Mouse (Mus musculus): ENCODE measurements around the gene Bbs2.
A peak's percentile ranks its signal among the peaks of the same experiment; 100 is the strongest.
"Not testable (repeated sequence)": the region's sequence is repeated elsewhere in the genome, so short reads cannot be mapped to it uniquely, and the experiment has no call there.

Bbs2 gene

DNA sequence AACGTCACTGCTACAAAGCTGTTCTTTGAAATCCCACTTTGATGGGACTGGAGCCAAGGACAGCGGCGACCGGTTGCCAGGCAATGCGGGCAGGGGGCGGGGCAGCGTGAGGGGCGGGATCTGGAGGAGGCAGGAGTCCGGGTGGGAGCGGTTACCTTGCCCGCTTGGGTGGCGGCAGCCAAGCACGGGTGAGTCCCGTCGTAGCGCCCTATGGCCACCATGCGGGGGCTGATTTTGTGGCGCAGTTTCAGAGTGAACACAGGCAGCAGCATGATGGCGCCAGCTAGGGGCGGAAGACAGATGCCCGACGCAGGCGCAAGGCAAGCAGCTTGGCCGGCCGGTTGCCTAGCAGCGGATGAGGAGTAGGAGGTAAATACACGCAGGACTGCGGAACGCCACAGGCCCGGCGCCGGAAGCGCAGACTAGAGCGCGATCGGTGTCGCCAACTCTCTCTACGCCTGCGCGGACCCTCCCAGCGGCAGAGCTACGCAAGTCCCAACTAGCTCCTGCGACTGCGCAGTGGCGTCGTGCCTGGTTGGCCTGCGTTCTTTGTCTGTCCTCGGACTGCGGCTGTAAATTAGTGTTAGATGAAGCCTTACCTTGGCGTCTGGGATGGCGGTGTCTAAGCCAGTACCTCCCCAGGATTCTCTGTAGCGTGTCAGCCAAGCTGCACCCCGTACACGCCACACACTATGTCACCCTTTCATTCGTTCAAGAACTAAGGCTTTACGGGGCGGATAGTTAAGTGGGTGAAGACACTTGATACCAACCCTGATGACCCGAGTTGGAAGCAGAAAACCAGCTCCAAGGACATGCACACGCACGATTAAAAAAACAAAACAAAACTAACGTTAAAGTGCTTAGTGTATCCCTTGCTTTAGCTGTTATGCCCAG lies at the start of gene Bbs2:
Bbs2 (minus strand) TSS at position 848 of the 894 bp plus-strand sequence.
- peak; percentile 95 to 99 for DNase-seq (ENCODE audit: low spot score in 2 of 2)

DNA sequence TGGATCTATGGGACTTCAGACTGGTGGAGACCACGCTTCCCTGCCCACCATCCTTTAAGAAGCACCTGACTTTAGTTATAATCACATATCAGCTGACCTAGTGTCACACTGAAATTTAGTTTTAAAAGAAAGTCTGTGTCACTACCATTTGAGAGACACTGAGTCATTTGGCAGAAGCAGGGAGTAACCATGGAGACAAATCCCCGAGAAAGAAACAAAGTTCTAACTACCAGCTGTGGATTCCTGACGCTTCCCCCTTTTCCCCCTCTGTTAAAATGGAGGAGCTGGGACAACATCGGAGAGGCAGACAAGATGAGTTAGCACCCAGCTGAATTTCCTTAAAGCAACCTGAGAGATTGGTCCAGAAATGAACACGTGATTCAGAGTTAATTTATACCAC lies 49.5 kb upstream of the Bbs2 start:
- no peak for DNase-seq (ENCODE audit: low spot score in 2 of 2)

DNA sequence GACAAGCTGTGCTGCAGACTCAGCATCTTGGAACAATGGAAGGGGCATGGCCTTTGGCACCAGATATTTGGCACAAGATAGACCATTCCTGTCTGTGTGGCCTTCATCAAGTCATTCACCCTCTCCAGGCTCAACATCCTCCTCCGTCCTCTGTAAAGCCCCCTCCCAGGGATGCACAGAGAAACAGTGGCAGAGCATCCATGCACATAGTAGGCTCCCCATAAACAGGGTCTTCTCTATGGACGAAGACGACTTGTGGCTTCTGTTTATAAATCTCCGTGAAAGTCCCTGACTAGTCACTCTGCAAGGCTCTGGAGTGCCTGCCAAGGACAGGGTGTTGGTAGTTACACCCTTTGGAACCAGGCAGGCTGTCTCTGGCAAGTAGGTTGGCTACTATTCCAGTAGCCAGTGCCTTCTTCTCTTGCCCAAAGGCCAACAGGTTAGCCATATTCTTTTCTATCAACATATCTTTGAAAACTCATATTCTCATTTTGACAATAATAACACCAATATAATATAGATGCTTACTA lies 41.6 kb upstream of the Bbs2 start:
- no peak for DNase-seq (ENCODE audit: low spot score in 2 of 2)

DNA sequence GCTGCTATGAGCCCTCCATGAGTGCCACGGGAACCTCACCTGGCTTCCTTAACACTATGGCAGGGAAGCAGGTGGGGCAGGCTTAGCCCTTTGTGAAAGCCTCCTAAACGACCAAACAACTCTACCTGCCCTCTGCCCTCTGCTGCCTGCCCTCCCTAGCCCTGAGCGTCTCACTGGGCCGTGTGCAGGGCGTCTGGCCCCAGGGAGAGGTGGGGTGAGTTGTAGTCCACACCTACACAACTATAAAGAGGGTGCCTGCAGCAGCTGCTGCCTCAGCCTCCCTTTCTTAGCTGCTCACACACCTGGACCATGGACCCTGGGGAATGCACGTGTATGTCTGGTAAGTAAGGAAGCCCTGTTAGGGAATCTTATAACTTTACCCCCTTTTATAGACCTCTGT lies 38.2 kb upstream of the Bbs2 start, which contains the start of gene Mt4:
Mt4 (plus strand) TSS at position 265 of the 400 bp plus-strand sequence.
- no peak for DNase-seq (ENCODE audit: low spot score in 2 of 2)

DNA sequence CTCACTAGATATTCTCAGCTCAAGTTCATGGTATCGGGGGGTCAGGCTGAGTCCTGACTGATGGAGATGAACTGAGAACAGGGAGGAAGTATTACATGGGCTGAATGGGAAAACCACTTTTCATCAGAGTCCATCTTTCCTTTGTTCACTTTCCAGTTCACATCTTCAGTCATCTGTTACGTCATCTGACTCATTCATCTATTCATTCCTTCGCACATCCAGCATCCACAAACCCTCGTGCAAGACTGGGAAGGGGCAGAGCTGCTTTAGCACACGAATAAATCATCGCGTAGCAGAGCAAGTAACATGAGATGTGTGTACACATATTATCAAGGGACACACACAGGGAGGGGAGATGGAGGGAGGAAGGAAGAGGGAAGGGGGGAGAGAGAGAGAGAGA lies 37.5 kb upstream of the Bbs2 start:
- DNase-seq (ENCODE audit: low spot score in 2 of 2) = no peak

DNA sequence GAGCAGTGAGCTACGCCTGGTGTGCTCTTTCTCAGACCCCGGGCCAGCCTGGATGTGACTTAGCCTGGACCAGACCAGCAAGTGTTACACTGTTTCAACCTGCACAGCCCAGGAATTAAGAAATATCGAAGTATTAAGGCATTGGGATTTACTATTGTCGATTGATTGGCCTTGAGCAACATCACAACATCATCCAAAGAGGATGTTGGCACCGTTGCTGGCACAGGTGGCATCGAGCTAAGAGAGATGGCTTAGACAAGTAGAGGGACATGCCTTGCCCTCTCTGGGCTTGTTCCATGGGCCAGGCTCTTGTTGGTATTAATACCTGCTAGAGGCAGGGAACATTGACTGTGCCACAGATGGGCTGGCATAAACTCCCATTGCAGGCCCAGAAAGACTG lies 36.8 kb upstream of the Bbs2 start:
- DNase-seq (ENCODE audit: low spot score in 2 of 2) = no peak

DNA sequence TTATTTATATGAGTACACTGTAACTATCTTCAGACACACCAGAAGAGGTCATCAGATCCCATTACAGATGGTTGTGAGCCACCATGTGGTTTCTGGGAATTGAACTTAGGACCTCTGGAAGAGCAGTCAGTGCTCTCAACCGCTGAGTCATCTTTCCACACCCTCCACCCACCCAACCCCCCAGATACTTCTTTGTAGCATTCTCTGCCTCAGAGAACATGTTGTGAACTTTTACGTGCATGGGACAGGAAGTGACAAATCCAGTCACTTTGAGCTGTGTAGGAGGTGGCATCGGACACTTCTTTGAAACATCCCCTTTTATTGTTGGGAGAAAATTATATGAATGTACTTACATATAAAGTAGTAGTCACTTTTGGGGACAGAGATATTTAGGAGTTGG lies 35.9 kb upstream of the Bbs2 start:
- DNase-seq (ENCODE audit: low spot score in 2 of 2) = not testable (repeated sequence)

DNA sequence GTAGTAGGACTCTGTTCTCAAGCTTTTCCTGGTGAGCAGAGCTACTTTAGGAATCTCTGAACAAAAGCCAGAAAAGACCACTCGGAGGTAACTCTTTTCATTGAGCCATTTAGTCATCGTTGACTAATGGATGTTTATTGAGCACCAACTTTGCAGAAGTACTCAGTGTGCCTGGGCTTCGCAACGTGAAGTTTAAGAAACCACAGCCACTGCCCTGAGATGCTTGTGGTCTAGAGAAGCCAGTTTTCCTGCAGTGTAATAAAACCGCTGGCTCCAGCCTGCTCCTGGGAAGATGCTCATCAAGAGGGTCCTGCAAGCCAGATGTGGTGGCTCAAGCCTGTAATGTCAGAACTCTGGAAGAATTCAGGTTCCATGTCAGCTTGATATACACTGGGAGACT lies 33.4 kb upstream of the Bbs2 start:
- DNase-seq (ENCODE audit: low spot score in 2 of 2) = no peak

DNA sequence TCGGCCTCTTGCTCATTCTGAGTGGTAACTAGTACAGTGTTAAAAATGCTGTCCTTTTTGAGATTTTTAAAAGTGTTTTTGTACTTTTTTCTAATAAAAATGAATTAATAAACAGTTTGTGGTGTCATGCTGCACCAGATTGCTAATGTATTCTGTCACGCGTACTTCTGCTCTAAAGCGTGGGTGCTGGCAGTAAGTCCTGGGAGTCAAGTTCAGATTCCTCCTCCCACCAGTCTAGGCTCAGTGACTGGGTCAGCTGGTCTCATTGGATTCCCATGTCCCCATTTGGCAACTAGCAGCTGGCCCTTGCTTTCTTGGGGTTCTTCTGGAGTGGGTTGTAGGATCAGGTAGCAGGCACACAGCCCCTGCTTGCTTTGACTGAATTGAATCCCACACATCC lies 31.4 kb upstream of the Bbs2 start:
- DNase-seq (ENCODE audit: low spot score in 2 of 2) = no peak

DNA sequence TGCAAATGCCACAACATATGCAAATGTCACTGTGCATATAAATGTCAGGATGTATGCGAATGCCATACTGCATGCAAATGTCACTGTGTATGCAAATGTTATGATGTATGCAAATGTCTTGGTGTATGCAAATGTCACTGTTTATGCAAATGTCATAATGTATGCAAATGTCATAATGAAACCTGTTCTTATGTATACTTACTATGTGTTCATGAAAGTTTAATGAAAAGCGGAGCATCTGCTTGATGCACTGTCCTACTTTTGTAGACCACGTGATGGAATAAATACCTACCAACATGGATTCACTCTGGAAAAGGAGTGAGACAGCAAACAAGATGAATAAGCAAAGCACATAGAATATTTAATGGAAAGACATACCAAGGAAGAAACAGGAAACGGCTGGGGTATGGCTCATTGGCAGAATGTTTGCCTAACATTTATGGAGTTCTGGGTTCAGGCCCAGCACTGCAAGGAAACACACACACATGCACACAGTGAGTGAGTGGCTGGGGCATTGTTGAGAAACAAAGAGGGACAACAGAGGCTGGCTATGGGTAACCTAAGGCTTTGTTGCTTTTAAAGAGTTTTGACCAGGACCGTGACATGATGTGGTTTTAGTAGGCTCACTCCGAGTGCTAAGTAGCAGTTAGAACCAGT lies 30.5 kb upstream of the Bbs2 start:
- DNase-seq (ENCODE audit: low spot score in 2 of 2) = no peak

DNA sequence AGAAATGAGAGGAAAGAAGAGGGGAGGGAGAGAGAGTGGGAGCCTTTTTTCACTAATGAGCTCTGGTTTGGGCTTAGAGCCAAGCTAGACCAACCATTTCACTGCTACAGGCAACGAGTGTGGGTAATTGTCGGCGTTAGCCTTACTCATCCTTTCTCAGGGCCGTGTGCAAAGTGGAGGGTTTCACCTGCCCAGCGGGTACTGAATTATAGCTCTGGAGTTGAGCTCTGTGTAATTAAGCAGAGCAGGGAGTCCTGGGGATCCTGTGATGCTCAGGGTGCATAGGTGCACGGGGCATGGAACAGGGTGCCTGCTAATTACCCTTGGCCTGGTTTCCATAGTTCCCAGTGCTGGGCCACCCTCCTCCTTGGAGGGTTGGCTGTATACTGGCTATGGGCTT lies 29.0 kb upstream of the Bbs2 start:
- no peak for DNase-seq (ENCODE audit: low spot score in 2 of 2)

DNA sequence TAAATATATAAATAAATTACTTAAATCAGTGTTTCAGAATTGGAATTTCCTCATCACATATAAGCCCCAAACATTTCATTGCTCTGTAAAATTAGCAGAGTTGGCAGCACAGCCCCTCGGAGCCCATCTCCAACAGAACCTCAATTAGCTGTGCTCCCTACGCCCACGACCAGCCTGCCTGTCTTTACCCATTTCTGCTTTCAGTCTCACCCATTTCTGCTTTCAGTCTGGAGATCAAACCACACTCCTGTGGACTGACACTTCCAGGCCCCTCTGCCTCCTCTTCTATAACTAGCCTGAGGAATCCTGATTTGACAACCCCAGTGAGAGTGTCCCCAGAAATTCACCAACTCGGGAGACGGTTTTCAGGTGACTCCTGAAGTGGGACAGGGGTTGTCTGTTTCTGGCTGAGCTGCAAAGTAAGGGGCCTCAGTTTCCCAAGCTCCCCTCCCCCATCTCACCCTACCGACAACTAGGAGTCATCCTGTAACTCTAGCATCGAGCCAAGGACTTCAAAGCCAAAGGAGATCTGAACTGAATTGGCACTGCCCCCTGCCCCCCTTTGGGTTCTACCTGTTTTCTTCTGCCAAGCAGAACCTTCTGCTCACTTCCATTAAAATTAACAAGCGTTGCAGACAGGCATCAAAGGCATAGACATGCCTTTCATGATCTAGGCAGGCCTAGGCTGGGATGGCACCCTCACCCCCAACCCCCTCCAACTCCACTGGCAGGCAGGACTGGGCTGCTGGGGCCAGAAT lies 24.2 kb upstream of the Bbs2 start:
- DNase-seq (ENCODE audit: low spot score in 2 of 2) = no peak

DNA sequence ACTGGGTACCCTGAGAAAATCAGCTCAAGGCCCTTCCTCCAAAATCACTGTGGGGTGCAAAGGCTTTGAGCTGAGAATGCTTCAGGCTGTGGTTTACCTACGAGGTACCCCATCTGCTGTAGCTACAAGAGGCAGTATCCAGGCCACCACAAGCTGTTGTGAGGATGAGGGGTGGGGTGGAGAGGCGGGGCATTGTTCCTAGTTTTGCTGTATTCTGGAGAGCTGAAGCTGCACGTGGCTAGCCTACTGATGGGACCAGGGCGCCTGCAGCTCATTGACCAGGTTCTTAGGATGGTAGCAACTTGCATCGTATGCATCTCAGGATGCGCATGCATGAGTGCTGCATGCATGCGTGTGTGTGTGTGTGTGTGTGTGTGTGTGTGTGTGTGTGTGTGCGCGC lies 22.9 kb upstream of the Bbs2 start:
- no peak for DNase-seq (ENCODE audit: low spot score in 2 of 2)

DNA sequence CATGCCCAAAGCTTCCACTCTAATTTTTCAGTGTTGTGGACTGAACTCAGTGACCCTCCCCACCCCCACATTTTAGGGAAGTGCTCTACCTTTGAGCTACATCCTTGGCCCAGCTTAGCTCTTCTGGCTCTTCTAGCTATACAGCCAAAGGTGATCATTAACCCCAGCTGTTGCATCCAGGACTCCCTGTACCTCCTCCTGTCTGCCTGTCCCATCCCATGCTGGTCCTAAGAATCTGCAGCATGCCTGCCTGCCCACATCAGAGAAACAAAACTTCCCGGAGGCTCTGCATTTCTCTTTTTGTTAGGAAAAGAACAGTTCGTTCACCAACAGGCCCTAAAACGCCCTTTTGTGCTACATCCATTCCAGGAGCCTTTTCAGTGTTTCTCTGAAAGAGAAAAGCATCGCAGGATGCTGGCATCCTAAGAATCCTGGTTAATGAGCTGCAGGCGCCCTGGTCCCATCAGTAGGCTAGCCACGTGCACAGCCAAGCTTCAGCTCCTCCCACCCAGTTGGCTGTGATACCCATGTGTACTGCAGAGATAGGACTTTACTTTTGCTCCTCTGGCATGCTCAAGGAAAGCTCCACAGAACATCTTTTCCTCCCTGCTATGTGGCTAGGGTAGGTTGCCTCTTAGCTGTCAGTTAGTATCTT lies 20.2 kb upstream of the Bbs2 start:
- DNase-seq (ENCODE audit: low spot score in 2 of 2) = no peak

DNA sequence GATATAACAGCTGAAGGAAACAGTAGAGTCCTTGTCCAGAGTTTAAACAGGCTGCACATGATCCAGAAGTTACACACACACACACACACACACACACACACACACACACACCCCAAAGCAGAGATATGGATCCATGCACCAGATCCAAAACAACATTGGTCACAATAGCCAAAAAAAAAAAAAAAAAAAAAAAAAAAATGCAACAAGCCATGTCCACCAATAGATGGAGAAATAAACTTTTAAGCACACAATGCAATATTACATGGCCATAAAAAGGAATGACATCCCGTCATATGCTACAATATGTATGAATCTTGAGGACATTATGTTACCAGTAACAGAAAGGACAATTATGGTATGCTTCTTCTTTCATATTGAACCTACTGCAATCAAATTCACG lies 15.2 kb upstream of the Bbs2 start:
- no peak for DNase-seq (ENCODE audit: low spot score in 2 of 2)

DNA sequence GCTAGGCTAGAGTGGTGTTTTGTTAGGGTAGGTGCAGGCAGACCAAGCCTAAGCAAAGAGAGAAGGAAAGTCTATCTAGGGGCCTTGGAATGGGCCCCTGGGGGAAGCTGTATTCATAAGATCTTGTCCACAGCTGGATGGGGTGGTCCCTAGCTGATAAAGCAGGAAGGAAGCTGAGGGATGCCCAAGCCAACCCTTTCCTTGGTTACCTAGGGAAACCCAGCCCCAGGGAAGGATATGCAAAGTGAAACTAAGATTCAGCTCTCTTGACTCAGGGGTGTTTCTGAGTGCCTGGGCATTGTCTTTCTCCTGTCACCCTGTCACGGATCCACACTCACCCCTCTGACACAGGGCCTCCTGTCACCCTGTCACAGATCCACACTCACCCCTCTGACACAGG lies 14.7 kb upstream of the Bbs2 start:
- no peak for DNase-seq (ENCODE audit: low spot score in 2 of 2)

DNA sequence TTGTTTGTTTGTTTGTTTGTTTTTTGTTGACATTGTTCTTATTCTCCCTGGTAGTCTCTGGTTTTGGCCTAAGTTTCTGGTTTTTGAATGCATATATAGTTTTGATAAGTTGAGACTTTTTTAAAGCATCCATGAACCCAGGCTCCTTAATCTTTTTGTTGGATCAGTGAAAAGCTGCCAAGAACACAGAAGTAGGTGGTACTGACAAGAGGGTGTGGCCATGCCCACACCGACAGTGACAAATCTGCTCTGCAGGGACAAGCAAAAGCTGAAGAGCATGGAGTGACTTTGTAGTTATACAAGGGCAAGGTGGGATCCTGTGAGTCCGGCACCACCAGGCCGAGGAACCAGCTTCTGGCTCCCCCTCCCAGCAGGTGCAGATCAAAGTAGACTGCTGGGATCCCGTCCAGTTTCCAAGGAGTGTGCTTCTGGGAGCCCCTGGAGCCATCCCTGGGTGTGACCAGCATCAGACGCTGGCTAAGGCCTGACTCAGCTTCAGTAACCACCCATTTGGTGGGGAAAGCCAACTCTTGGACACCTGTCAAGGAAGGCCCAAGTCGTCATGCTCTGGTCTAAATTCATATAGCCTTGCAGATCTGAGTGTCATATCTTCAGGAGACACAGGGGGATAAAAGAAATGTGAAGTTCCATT lies 11.9 kb upstream of the Bbs2 start:
- DNase-seq (ENCODE audit: low spot score in 2 of 2) = no peak

DNA sequence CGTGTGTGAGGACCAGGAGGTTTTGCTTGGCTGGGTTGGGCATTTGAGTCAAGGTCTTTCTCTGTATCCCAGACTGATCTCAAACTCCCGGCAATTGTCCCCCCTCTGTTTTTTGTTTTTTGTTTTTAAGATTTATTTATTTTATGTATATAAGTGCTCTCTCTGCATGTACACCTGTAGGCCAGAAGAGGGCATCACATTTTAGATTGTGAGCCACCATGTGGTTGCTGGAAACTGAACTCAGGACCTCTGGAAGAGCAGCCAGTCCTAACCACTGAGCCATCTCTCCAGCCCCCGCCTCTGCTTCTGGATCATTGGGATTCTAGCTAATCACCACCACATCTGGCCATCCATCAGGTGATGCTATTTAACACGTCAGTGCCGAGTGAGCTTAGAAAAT lies 11.1 kb upstream of the Bbs2 start:
- DNase-seq (ENCODE audit: low spot score in 2 of 2) = no peak

DNA sequence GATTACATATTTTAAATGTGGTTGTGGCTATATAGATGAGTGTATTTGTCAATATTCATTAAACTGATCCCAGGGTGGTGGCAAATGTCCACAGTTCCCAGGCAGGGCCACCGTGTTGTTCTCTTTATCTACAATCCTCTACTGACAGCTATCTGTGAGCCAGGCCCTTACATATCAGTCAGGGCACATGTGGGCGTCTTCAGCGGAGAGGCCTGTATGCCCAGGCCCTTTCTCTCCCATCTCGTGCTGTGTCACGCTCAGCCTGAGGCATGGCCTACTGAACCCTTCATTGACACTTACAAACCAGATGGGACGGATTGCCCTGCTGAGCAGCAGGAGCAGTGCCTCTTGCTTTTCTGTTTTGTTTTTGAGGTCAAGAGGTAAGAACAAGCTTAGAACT lies 10.7 kb upstream of the Bbs2 start:
- no peak for DNase-seq (ENCODE audit: low spot score in 2 of 2)

DNA sequence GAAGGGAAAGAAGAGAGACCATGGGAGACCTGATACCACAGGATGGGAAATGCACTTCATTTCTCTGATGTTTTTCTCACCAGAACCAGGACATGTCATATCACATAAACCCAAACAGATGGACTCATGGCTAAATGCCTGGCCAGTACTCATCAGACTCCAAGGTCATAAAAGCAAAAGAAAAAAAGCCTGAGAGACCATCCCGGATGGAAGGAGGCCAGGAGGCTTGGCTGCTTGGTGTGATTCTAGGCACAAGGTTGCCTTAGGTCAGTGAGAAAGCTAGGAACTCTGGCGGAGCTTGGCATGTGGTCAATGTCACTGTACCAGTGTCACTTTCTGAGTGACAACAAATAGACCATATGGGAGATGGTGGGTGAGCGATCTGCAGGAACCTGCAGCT lies 9.1 kb upstream of the Bbs2 start:
- DNase-seq (ENCODE audit: low spot score in 2 of 2) = no peak

DNA sequence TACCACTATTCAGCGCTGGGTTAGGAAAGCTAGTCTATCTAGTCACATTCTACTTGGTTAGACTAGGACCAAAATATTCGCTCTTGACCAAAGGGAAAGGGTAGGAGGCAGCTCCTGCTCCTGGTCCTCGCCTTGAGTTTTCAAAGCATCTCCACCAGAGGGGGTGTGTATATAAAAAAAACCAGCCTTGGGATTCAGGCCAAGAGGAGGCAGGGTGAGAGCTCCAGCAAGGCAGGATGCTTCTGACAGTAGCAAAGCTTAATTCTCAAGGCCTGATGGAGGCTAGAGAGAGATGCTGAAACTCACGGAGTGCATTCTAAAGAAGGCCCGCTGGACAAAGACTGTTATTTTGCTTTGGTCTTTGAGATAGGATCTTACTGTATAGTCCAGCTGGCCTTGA lies 5.4 kb upstream of the Bbs2 start:
- no peak for DNase-seq (ENCODE audit: low spot score in 2 of 2)
